21 mouse cellular contexts compared by ENCODE assay signal in the genomic region with DNA sequence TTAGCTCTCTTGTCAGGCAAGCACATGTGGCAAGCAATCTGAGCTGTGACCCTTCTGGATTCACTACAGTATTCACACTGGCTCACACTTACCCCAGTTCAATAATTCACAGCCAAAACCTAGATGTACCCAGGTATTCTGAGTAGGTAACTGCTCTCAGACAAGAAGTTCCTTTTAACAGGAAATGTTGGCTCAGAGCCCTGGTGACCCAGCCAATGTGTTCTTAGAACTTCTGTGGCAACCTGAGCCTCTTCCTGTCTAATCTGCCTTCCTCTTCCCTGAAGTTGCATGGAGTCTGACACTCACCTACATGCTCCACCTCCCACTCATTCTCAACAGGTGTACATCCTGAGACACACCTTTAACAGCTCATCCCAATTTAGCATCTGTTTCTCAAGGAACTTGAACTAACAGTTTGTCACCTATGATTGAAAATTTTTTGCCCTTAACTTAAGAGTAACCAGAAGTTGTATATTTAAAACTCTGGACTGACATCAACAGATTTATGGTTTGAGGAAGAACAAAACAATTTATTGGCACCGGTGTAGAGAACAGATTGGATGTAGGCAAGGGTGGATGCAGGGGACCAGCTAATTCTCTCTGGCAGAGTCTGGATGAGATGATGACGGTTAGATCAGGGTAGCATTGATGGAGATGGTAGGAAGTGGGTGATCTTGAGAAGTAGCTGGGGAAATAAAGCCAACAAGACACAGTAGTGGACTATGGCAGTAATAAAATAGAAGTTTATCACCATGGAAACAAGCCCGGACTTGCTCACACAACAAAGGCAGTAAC. TPM values are rescaled to one million over a fixed set of nuclear protein-coding genes. Genes with fewer than 3 reads are reported as not detected.
A peak's percentile ranks its signal among the peaks of the same experiment; 100 is the strongest.
DNase-seq lines count a peak whose midpoint lies in the region; ATAC-seq and TF ChIP-seq lines count a peak whose summit lies in the region.
"Had no signal": no experiment of that assay in that cellular context is flagged by ENCODE, and none has a peak within 500 bp of the region (broad histone marks: within the 10 kb centered on the region; RNA-seq: fewer than 3 reads in every experiment).

No protein-coding gene starts in this region.

- no peaks in the 10 kb centered on the region for H3K4me1 ChIP-seq in heart, embryonic 12.5 days (replicated peaks)
- H3K4me1 ChIP-seq in kidney, embryonic 15.5 days, result no peaks in the 10 kb centered on the region
- H3K4me1 ChIP-seq: heart, embryonic 10.5 days; heart, embryonic 15.5 days had no signal

- H3K36me3 ChIP-seq in heart, embryonic 12.5 days, result no peaks in the 10 kb centered on the region
- H3K36me3 ChIP-seq in kidney, embryonic 15.5 days, result no peaks in the 10 kb centered on the region
- H3K36me3 ChIP-seq: embryonic facial prominence, embryonic 10.5 days; heart, embryonic 10.5 days; heart, embryonic 15.5 days had no signal

- TF ChIP-seq CTCF in layer of hippocampus, adult 2 months (conservative IDR thresholded peaks at IDR 0.05), result no peak

- 78% methylated on average over 3 of the region's 3 CpGs for WGBS in heart, embryonic 12.5 days
- WGBS in kidney, embryonic 15.5 days, result 77% methylated on average over 3 of the region's 3 CpGs

- no peak overlapping the region for H3K4me3 ChIP-seq in heart, embryonic 12.5 days
- H3K4me3 ChIP-seq in kidney, embryonic 15.5 days (replicated peaks), result no peak overlapping the region
- H3K4me3 ChIP-seq in layer of hippocampus, adult 2 months, result no peak overlapping the region
- H3K4me3 ChIP-seq: embryonic facial prominence, embryonic 10.5 days; forebrain, embryonic 13.5 days; heart, embryonic 10.5 days; heart, embryonic 15.5 days had no signal

- DNase-seq in heart, adult 11 months, result peak; percentile 71
- DNase-seq in kidney, adult 18-20 months, result no peak
- DNase-seq in layer of hippocampus, adult 2 months (ENCODE audit: low spot score in 2 of 2), result peak; percentile 59 to 61
- DNase-seq in layer of hippocampus, postnatal 10 days (ENCODE audit: low spot score in 2 of 2), result no peak
- peak; percentile 58 for DNase-seq in telencephalon, adult 2 months (ENCODE audit: low read depth, low spot score)
- DNase-seq in spleen, postnatal 14 days (ENCODE audit: low spot score in 2 of 2), result no peak
- DNase-seq: adrenal gland, adult 2 months; adrenal gland, postnatal 25 days; cerebellum, adult 2 months; cerebellum, postnatal 10 days; forebrain, postnatal 0 days; gastrocnemius, postnatal 36 days; heart, adult 18-20 months; heart, postnatal 14 days had no signal

- no peak overlapping the region for H3K9ac ChIP-seq in heart, embryonic 12.5 days
- no peak overlapping the region for H3K9ac ChIP-seq in kidney, embryonic 15.5 days
- H3K9ac ChIP-seq: forebrain, embryonic 13.5 days; forebrain, postnatal 0 days; heart, embryonic 15.5 days; hindbrain, embryonic 14.5 days had no signal

- no peak for ATAC-seq in heart, embryonic 12.5 days (ENCODE audit: insufficient number of reproducible peaks, low FRiP score)
- 0 out of 2 replicates have a peak, but pooled peaks have one; percentile 22 for ATAC-seq in kidney, embryonic 15.5 days (replicated peaks; ENCODE audit: low FRiP score)
- ATAC-seq: forebrain, embryonic 13.5 days; forebrain, postnatal 0 days had no signal

- no peaks in the 10 kb centered on the region for H3K9me3 ChIP-seq in heart, embryonic 12.5 days (replicated peaks)
- H3K9me3 ChIP-seq in kidney, embryonic 15.5 days (replicated peaks), result no peaks in the 10 kb centered on the region
- H3K9me3 ChIP-seq: embryonic facial prominence, embryonic 10.5 days; forebrain, embryonic 13.5 days; heart, embryonic 10.5 days; heart, embryonic 15.5 days had no signal

- no peak overlapping the region for H3K27ac ChIP-seq in heart, embryonic 12.5 days (ENCODE audit: poor library complexity, severe bottlenecking)
- no peak overlapping the region for H3K27ac ChIP-seq in kidney, embryonic 15.5 days
- H3K27ac ChIP-seq in layer of hippocampus, adult 2 months, result peak overlapping the region; percentile 80
- H3K27ac ChIP-seq: embryonic facial prominence, embryonic 10.5 days; forebrain, embryonic 13.5 days; heart, embryonic 10.5 days; heart, embryonic 15.5 days; hindbrain, embryonic 14.5 days had no signal

- no peaks in the 10 kb centered on the region for H3K27me3 ChIP-seq in heart, embryonic 12.5 days (replicated peaks)
- H3K27me3 ChIP-seq in kidney, embryonic 15.5 days, result no peaks in the 10 kb centered on the region
- H3K27me3 ChIP-seq: heart, embryonic 15.5 days had no signal

- no peak overlapping the region for H3K4me2 ChIP-seq in heart, embryonic 12.5 days
- no peak overlapping the region for H3K4me2 ChIP-seq in kidney, embryonic 15.5 days
- H3K4me2 ChIP-seq: forebrain, embryonic 13.5 days; heart, embryonic 15.5 days; hindbrain, embryonic 14.5 days had no signal

RNA-seq across cellular contexts. Expression of a gene that starts 21.2 kb away (rescaled TPM):
- 47.2 and 48.4 TPM in 2 replicates for polyA plus RNA-seq in heart, embryonic 12.5 days (2016; fragmentation: Nextera tagmentation; extraction: Ambion mirVana)
- 39.7 and 41.7 TPM in 2 replicates for polyA plus RNA-seq in kidney, embryonic 15.5 days (2015; fragmentation: Nextera tagmentation; extraction: Ambion mirVana)
- total RNA-seq in layer of hippocampus, adult 2 months (2021), result 100 to 1,000 TPM; 132 TPM
- 100 to 1,000 TPM; 192 to 197 TPM for total RNA-seq in layer of hippocampus, postnatal 10 days (2021)

Comparison
In these comparisons a context has a peak if more than half of its experiments do, and no peak if none do; other contexts are left out.
1. DNase-seq: peak in heart, adult 11 months (single experiment), layer of hippocampus, adult 2 months (2 of 2) and telencephalon, adult 2 months (single experiment); none in kidney, adult 18-20 months (single experiment), layer of hippocampus, postnatal 10 days (0 of 2) and spleen, postnatal 14 days (0 of 2).